Mouse (Mus musculus) ES-E14 (cell line): ENCODE results near the gene Hoxa6. TPM values are rescaled to one million over a fixed set of nuclear protein-coding genes. Genes with fewer than 3 reads are reported as not detected.

Experiments
- DNase-seq: peaks from one replicate; pipeline ENCODE4 v3.0.0-alpha.2; 2013; ENCODE audit warnings: low read depth, low spot score
- H3K27ac ChIP-seq: 2 replicates; pipeline ENCODE4 v1.5.1; 2012; ENCODE audit warnings: low read depth, mild to moderate bottlenecking, low read length, moderate library complexity, mixed read lengths; ENCODE audit not compliant: poor library complexity, insufficient read depth, severe bottlenecking
- H3K36me3 ChIP-seq: 2 replicates; pipeline ENCODE4 v1.6.1; 2012; ENCODE audit warnings: mild to moderate bottlenecking, low read length, moderate library complexity, mixed read lengths; ENCODE audit not compliant: control insufficient read depth, poor library complexity, insufficient read depth, severe bottlenecking
- H3K4me1 ChIP-seq, 2 experiments: fragments of 150-350 bp in 1 of 2; sonication (generic) in 1 of 2; 2 replicates each; pipeline ENCODE4 v1.6.1; 2012; ENCODE audit warnings: low read length in 2 of 2, mild to moderate bottlenecking in 1 of 2, mixed read lengths in 1 of 2; ENCODE audit not compliant: control insufficient read depth in 2 of 2, insufficient read depth in 2 of 2, poor library complexity in 1 of 2
- H3K4me3 ChIP-seq, 2 experiments: fragments of 150-350 bp in 1 of 2; sonication (generic) in 1 of 2; 2 replicates each; pipeline ENCODE4 v1.5.1; 2012; ENCODE audit warnings: low read length in 2 of 2, low read depth in 1 of 2, mild to moderate bottlenecking in 1 of 2, mixed read lengths in 1 of 2; ENCODE audit not compliant: insufficient read depth in 1 of 2, poor library complexity in 1 of 2, severe bottlenecking in 1 of 2
- H3K9ac ChIP-seq: 2 replicates; pipeline ENCODE4 v1.6.1; 2012; ENCODE audit warnings: low read depth, mild to moderate bottlenecking, low read length, mixed read lengths; ENCODE audit not compliant: poor library complexity, insufficient read depth, severe bottlenecking
- H3K9me3 ChIP-seq: fragments of 150-350 bp; sonication (generic); 2 replicates; pipeline ENCODE4 v1.6.1; 2012; ENCODE audit warnings: low read depth, mild to moderate bottlenecking, low read length; ENCODE audit not compliant: control insufficient read depth, insufficient read depth
- CHD2 ChIP-seq: IDR thresholded peaks from 2 replicates; pipeline ENCODE4 v1.6.1; 2014; ENCODE audit warnings: mild to moderate bottlenecking, low read depth, low read length, inconsistent platforms
- HCFC1 ChIP-seq: IDR thresholded peaks from 2 replicates; pipeline ENCODE4 v1.6.1; 2012; ENCODE audit warnings: low read length, inconsistent platforms, borderline replicate concordance; ENCODE audit not compliant: insufficient read depth
- MAFK ChIP-seq: IDR thresholded peaks from 2 replicates; pipeline ENCODE4 v1.6.1; 2014; ENCODE audit warnings: mild to moderate bottlenecking, low read depth, low read length, inconsistent platforms; ENCODE audit not compliant: insufficient read depth
- ZC3H11A ChIP-seq: IDR thresholded peaks from 2 replicates; pipeline ENCODE4 v1.6.1; 2012; ENCODE audit warnings: low read depth, mild to moderate bottlenecking, inconsistent platforms, low read length, borderline replicate concordance
- ZNF384 ChIP-seq: IDR thresholded peaks from 2 replicates; pipeline ENCODE4 v1.6.1; 2012; ENCODE audit warnings: low read depth, low read length, inconsistent platforms
- in situ Hi-C, 2 experiments: fragments of 600-800 bp; cut with MboI; formaldehyde crosslinking; loops; one replicate each; pipeline ENCODE4 v1.15.1; 2025; ENCODE audit warnings: low sequenced_read_pairs in 2 of 2, inconsistent platforms in 1 of 2; ENCODE audit not compliant: unreplicated experiment in 2 of 2
- total RNA-seq: library from RNA; depleted of rRNA; stranded (reverse); fragments of 300-350 nt; gene quantifications from 2 replicates; pipeline ENCODE4 v1.2.3, GENCODE M21; 2012

The Hoxa6 gene
- total RNA-seq, 1 experiment: not detected

GRCm38 (mm10) chr6:52180726-52181125, 27.8 kb downstream of the Hoxa6 start:
- no peak overlapping the region for H3K27ac ChIP-seq
- no peak overlapping the region for H3K9ac ChIP-seq

GRCm38 (mm10) chr6:52180213-52180710, 28.3 kb downstream of the Hoxa6 start:
- Histone ChIP-seq H3K9me3 (no peaks in the 10 kb centered on the region), H3K36me3 (no peaks in the 10 kb centered on the region), H3K4me3 (no peak overlapping the region), H3K27ac (no peak overlapping the region), H3K4me1 (peaks cover 0 to 2% of the 10 kb centered on the region in 2 experiments; a peak in 2 of 4 replicates), H3K9ac (no peak overlapping the region)
- no peak for DNase-seq
- no peak for TF ChIP-seq MAFK
- TF ChIP-seq CHD2: no peak
- no peak for TF ChIP-seq ZC3H11A
- no peak for TF ChIP-seq ZNF384
- no peak for TF ChIP-seq HCFC1
- in situ Hi-C loops: no loop called here

More at GRCm38 (mm10) chr6:52180726-52181125, 27.8 kb downstream of the Hoxa6 start:
- in situ Hi-C loops: no loop called here
- Histone ChIP-seq H3K4me1 (peaks cover 0 to 2% of the 10 kb centered on the region in 2 experiments; a peak in 2 of 4 replicates), H3K36me3 (no peaks in the 10 kb centered on the region), H3K4me3 (no peak overlapping the region), H3K9me3 (no peaks in the 10 kb centered on the region)
- DNase-seq: no peak
- TF ChIP-seq CHD2: no peak
- TF ChIP-seq MAFK: no peak
- no peak for TF ChIP-seq ZC3H11A
- TF ChIP-seq HCFC1: no peak
- TF ChIP-seq ZNF384: no peak

- DNase-seq: no peak
- Histone ChIP-seq H3K36me3 (no peaks in the 10 kb centered on the region), H3K27ac (no peak overlapping the region), H3K9ac (no peak overlapping the region), H3K4me3 (no peak overlapping the region), H3K4me1 (peaks cover 0 to 2% of the 10 kb centered on the region in 2 experiments; a peak in 2 of 4 replicates), H3K9me3 (no peaks in the 10 kb centered on the region)
- TF ChIP-seq ZC3H11A: no peak
- TF ChIP-seq CHD2: no peak
- no peak for TF ChIP-seq ZNF384
- TF ChIP-seq MAFK: no peak
- TF ChIP-seq HCFC1: no peak
- in situ Hi-C loops: loop anchor here in 1 of 2 experiments (10.0 kb wide), 1 partner anchor 135 kb away; the partner anchor contains the start of gene Evx1
These were observed 28.8 kb downstream of the Hoxa6 start for GRCm38 (mm10) chr6:52179690-52180089.

- no peak for DNase-seq
These were observed 29.4 kb downstream of the Hoxa6 start for GRCm38 (mm10) chr6:52178918-52179665.

More at GRCm38 (mm10) chr6:52178918-52179665, 29.4 kb downstream of the Hoxa6 start:
- Histone ChIP-seq H3K27ac (no peak overlapping the region), H3K9me3 (no peaks in the 10 kb centered on the region), H3K4me3 (no peak overlapping the region), H3K9ac (no peak overlapping the region), H3K4me1 (peaks cover 0 to 2% of the 10 kb centered on the region in 2 experiments; a peak in 2 of 4 replicates), H3K36me3 (no peaks in the 10 kb centered on the region)
- no peak for TF ChIP-seq CHD2
- in situ Hi-C loops: loop anchor here in 1 of 2 experiments (10.0 kb wide), 1 partner anchor 136 kb away; the partner anchor contains the start of gene Evx1
